Mouse (Mus musculus) megakaryocyte, adult 5-6 weeks (primary cell): ENCODE data around the gene Mylk. TPM values are rescaled to one million over a fixed set of nuclear protein-coding genes. Genes with fewer than 3 reads are reported as not detected.

Experiments
- ATAC-seq: 2 replicates; pipeline ENCODE4 v1.8.0; 2016; ENCODE audit warnings: mild to moderate bottlenecking, inconsistent platforms; ENCODE audit not compliant: poor library complexity, severe bottlenecking
- total RNA-seq, 2 experiments: library from RNA; stranded (forward) in 1 of 2; stranded (reverse) in 1 of 2; fragments of 153-499, 151-499 nt in 1 of 2; fragments of 221-1000, 200-1000 nt in 1 of 2; gene quantifications; 2 replicates each; pipeline versions ENCODE4 v1.2.3 to v1.2.4; 2015 to 2017

Gene Mylk
- total RNA-seq, 2 experiments from 2014 or later: 1.6 to 2.4 TPM

GRCm38 (mm10) chr16:34901031-34901430, 156.0 kb downstream of the Mylk start:
- no peak for ATAC-seq

GRCm38 (mm10) chr16:34901611-34902293, 156.7 kb downstream of the Mylk start:
- no peak for ATAC-seq

- no peak for ATAC-seq
These were observed 157.3 kb downstream of the Mylk start for GRCm38 (mm10) chr16:34902294-34902680.

GRCm38 (mm10) chr16:34902761-34903160, 157.8 kb downstream of the Mylk start:
- no peak for ATAC-seq

- no peak for ATAC-seq
These were observed 159.9 kb downstream of the Mylk start for GRCm38 (mm10) chr16:34904876-34905275.

- ATAC-seq: no peak
These were observed 164.4 kb downstream of the Mylk start for GRCm38 (mm10) chr16:34909437-34909836.

GRCm38 (mm10) chr16:34917373-34917900, 172.4 kb downstream of the Mylk start:
- no peak for ATAC-seq

GRCm38 (mm10) chr16:34920182-34920581, 175.2 kb downstream of the Mylk start:
- peak; percentile 18; the same call in 1 of the 2 replicates for ATAC-seq

GRCm38 (mm10) chr16:34920868-34921267, 175.9 kb downstream of the Mylk start:
- ATAC-seq: no peak

- ATAC-seq: no peak
These were observed 176.3 kb downstream of the Mylk start for GRCm38 (mm10) chr16:34921319-34921718.

- no peak for ATAC-seq
These were observed 178.6 kb downstream of the Mylk start for GRCm38 (mm10) chr16:34923630-34924029.

- ATAC-seq: no peak
These were observed 179.3 kb downstream of the Mylk start for GRCm38 (mm10) chr16:34924324-34924723.

GRCm38 (mm10) chr16:34924937-34925618, 180.1 kb downstream of the Mylk start:
- ATAC-seq: peak; percentile 24; the same call in 1 of the 2 replicates

GRCm38 (mm10) chr16:34926531-34927435, 181.8 kb downstream of the Mylk start:
- no peak for ATAC-seq

- ATAC-seq: no peak
These were observed 184.7 kb downstream of the Mylk start for GRCm38 (mm10) chr16:34929686-34930085.

- no peak for ATAC-seq
These were observed 185.1 kb downstream of the Mylk start for GRCm38 (mm10) chr16:34930110-34930509.

- ATAC-seq: no peak
These were observed 186.3 kb downstream of the Mylk start for GRCm38 (mm10) chr16:34931306-34931705.

- no peak; the same call in 1 of the 2 replicates for ATAC-seq
These were observed 188.2 kb downstream of the Mylk start for GRCm38 (mm10) chr16:34933173-34933572.

- ATAC-seq: no peak
These were observed 189.5 kb downstream of the Mylk start for GRCm38 (mm10) chr16:34934486-34934885.

- no peak for ATAC-seq
These were observed 190.7 kb downstream of the Mylk start for GRCm38 (mm10) chr16:34935514-34936338.
